Mouse (Mus musculus) adrenal gland, adult 18-20 months (tissue): ENCODE measurements around the gene Mrpl42. TPM values are rescaled to one million over a fixed set of nuclear protein-coding genes. Genes with fewer than 3 reads are reported as not detected.

Source experiments
- DNase-seq, 2 experiments: peaks; one replicate each; pipeline ENCODE4 v3.0.0; 2021 to 2022; ENCODE audit warnings: low spot score in 2 of 2
- total RNA-seq, 2 experiments: library from RNA; stranded (reverse); gene quantifications; 1 replicate in 1 of 2; 2 replicates in 1 of 2; pipeline ENCODE4 v1.2.3; 2021

Gene Mrpl42
- total RNA-seq, 2 experiments from 2014 or later, result 123 to 155 TPM

DNA sequence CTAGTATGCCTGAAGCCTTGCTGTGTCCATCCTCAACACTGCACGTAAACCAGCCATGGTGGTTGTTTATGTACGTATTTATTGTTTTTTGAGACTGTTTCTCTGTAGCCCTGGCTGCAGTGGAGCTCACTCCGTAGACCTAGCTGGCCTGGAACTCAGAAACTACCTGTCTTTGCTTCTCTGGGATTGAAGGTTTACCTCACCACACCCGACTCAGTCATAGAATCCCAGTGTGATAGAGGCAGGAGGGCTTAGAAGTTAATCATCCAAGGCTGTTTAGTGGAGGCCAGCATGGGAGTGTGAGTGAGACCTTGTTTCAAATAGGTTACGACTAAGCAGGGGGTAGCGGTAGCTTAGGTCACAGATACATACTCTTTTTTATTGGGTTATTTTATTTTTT is 15.9 kb upstream of the Mrpl42 start:
- DNase-seq, result no peak

GRCm38 (mm10) chr10:95515293-95515931 is 13.7 kb upstream of the Mrpl42 start:
- peak; percentile 63 to 64 for DNase-seq

GRCm38 (mm10) chr10:95514656-95515292 is 13.0 kb upstream of the Mrpl42 start, which contains the start of gene Ube2n:
TSS of gene Ube2n (plus strand) at chr10:95515145.
- peak; percentile 96 for DNase-seq

DNA sequence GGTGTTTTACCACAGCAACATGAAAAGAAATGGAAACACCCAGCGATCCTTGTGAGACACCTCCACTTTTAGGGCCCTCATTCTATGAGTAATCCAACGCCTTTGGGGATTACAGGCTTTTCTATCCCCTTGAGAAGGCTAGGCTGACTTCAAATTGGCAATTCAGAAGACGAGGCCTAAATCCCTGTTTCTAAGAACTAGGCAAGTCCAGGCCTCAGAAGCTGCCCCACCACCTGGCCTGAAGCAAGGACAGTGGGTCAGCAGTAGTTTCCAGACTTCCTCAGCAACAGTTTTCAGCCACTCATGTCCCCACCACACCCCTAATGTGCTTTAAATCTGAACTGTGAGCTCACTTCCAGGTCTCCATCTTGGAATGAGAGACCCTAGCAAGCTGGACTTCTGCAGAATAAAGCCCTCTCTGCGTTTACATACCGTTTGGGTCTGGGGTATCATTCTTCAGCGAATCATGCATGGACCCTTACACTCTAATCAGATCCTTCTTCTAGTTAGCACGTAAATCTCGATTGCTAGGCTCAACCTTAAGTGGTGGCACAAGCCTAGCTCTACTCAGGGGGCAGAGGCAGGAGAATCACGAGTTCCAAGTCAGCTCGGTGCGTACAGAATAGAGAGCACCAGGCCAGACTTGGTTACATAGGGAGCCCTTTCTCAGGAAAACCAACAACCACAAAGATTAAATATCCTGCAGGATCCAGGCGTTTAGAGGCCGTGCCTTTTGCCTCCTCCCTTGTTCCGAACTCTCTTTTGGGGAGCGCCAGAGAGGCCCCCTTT is 12.2 kb upstream of the Mrpl42 start:
- no peak for DNase-seq

DNA sequence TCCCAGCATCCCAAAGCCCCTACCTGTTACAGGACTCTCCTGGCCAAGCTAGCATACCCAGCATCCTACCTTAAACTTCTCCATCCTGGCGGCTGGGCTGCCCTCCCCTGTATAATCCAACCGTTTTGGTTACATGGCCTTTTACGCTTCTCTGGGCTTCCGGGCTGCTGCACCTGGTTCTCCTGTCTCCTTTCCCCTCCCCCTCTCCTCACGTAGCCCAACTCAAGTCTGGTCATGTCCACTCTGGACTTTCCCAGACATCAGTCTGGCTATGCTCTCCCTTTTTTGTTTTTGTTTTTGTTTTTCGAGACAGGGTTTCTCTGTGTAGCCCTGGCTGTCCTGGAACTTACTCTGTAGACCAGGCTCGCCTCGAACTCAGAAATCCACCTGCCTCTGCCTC is 10.9 kb upstream of the Mrpl42 start:
- no peak for DNase-seq

DNA sequence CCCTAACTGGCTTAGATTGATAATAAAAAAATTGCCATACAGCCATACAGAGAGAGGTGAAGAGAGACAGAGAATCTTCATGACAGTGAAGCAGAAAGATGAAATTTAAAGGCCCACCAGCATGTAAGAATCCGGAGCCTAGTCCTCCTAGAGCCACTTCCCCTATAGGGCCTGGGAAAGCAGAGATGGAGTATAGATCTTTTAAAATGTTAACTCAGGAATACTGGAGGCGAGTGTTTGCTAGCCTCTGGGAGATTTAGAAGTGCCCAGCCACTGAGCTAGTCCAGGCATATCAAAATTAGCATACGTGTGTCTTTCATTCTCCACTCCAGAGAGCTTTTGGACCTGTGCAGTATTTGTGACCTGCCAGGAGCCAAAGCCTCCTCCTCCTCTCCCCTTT is 7.5 kb upstream of the Mrpl42 start:
- no peak for DNase-seq

- no peak for DNase-seq
Measured at GRCm38 (mm10) chr10:95508793-95509192, 7.1 kb upstream of the Mrpl42 start.

DNA sequence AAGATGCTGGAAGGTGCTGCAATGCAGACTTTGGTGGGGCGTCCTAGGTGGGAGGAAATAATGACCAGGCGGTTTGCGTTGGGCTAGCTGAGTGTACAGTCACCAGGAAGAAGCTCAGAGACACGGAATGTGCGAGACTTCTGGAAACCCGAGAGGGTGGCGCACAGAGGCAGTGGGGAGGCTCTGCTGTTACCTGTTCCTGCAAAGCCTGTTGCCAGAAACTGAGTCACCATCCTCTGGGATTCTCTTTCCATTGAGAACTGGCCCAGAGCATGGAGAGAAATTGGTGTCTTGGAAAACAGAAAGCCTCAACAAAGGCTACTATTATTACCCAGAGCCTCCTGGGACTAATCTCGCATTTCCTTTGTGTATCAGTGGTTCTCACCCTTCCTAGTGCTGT is 6.4 kb upstream of the Mrpl42 start:
- no peak for DNase-seq

GRCm38 (mm10) chr10:95504341-95504740 is 2.6 kb upstream of the Mrpl42 start:
- DNase-seq, result no peak

GRCm38 (mm10) chr10:95503443-95504235 is 1.9 kb upstream of the Mrpl42 start:
- no peak for DNase-seq

GRCm38 (mm10) chr10:95501033-95501432 is 707 bp downstream of the Mrpl42 start:
- no peak for DNase-seq

GRCm38 (mm10) chr10:95494268-95494667 is 7.5 kb downstream of the Mrpl42 start:
- DNase-seq, result no peak

- peak in 1 of 2 experiments; percentile 33 for DNase-seq
Measured at GRCm38 (mm10) chr10:95489653-95490052, 12.1 kb downstream of the Mrpl42 start.

GRCm38 (mm10) chr10:95477516-95477915 is 24.2 kb downstream of the Mrpl42 start:
- DNase-seq, result no peak

GRCm38 (mm10) chr10:95475923-95476322 is 25.8 kb downstream of the Mrpl42 start:
- DNase-seq, result peak; percentile 85 to 88

- no peak for DNase-seq
Measured at GRCm38 (mm10) chr10:95471889-95472547, 29.7 kb downstream of the Mrpl42 start.

DNA sequence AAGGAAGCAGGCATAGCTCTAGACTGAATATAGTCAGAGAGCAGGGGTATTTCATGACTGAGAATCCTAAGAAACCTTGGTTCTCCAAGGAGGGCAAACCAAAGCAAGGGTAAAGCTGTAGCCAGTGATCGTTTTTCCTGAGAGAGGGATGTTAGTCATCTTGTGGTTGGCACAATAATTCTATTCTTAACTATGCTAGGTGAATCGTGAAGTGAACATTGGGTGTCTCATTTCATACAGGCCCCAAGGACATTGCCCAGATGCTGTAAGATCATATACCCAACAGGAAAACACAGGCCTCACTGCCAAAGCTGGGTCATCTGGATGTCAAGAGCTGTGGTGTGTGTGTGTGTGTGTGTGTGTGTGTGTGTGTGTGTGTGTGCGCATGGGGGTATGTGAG is 30.6 kb downstream of the Mrpl42 start:
- no peak for DNase-seq

DNA sequence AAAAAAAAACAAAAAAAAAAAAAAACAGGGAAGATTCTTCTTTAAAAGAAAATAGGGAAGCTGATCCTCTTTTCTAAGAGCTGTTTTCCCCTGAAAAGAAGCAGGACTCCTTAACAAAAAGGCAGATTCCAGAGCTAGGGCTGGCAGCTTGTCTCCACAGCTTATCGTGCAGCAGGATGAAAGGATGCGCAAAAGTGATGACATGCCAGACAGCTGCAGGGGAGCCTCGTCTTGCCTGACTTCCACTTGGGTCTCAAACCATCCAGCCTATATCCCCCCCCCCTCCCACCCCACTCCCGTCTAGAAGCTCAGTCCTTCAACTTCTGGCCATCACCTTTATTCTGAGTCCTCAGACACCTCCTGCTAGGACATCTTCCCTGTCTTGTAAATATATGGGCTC is 32.8 kb downstream of the Mrpl42 start:
- no peak for DNase-seq

DNA sequence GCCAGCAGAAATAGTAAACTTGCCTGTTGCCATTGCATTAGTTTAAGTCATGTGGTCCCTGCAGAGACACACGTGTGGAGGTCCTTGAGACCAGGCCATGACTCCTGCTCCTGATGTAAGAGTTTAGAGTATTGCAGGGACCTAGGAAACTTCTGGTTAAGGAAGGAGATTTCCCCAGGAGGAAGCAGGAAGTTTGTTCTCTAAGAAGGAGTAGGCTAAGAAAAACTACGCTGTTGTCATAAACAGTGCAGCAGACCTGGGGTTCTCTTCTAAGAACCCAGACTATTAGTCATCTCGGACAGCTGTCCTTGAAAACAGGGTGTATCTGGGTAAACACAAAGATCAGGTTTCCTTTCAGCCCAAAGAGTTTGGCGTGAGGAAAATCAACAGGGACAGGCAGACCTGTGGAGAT is 36.2 kb downstream of the Mrpl42 start:
- DNase-seq, result peak in 1 of 2 experiments; percentile 28

- DNase-seq, result no peak
Measured at GRCm38 (mm10) chr10:95464527-95464926, 37.2 kb downstream of the Mrpl42 start.

DNA sequence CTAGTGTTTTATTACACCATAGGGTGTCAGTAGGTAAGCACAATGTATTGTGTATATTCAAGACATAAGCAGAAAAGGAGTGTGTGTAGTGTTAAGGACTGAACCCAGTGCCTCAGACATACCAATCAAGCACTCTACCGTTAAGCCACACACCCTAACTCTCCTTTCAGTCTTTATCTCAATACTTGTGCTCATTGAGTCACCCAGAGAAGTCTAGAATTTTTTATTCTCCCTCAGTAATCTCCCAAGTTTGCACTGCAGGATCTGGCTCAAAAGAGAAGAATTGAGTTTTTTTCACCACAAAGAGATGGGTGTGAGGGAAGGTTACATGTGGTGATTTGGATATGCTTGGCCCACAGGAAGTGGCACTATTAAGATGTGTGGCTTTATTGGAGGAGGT is 39.5 kb downstream of the Mrpl42 start:
- DNase-seq, result no peak
